Mouse (Mus musculus): ENCODE measurements at regions not wholly inside any gene's neighbourhood (a gene's known extent, or its start where the extent isn't known, plus 50 kb on each side); places are given as distances from the start of the nearest gene placed in this dataset.

DNA sequence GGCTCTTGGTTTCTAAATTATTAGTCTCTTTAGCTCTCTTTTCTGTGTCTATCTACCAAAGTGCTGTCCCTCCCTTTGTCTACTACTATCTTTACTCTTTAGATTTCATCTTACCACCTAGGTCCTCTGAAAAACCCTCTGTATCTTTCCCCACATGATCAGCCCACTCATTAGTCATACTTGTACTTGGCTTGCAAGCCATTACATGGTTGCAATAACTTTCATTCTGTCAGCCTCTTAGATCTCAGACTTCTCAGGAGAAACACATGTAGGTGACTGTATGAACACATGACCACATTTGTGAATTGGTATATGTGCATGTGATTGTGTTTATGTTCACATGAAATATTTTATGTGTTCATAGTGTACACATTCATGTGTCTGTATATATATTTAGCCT, 83.3 kb upstream of the Agbl1 start:
- DNase-seq (ENCODE audit: low spot score in 2 of 2) = no peak

DNA sequence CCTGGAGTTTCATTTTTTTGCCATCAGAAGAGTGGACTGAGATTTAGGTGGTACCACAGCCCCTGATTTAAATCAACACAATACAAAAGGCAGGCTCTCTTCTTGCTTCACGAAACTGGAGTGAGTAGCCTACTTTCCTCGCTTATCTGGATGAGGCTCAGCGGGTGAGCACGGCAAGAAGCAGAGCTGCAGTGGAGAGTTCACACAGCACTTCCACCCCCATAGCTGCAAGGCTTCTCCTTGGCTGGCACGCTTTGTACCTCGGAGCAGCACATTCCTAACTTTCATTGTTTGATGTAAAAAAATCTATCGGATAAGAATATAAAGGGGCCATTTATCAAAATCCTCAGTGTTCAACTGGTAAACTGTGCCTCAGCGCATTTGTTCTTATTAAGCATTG, 72.8 kb upstream of the Agbl1 start:
- no peak for DNase-seq (ENCODE audit: low spot score in 2 of 2)

DNA sequence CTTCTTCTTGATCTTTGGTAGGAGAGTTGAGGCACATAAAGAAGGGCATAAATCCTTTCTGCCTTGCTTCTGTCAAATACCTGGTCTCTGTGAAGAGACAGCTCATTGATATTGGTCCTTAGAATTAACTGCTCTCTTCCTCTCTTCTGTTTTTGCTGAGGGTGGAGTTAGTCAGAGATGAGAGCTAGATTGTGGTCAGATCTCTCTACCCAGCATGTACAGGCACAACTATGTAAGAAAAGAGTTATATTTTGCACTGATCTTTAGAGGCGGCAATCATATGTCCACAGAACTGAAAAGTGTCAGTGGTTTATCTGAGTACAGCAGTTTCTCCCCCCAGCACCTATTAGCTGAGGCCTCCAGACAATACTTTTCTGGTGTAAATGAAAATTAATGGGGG, 65.5 kb upstream of the Agbl1 start:
- no peak for DNase-seq (ENCODE audit: low spot score in 2 of 2)

DNA sequence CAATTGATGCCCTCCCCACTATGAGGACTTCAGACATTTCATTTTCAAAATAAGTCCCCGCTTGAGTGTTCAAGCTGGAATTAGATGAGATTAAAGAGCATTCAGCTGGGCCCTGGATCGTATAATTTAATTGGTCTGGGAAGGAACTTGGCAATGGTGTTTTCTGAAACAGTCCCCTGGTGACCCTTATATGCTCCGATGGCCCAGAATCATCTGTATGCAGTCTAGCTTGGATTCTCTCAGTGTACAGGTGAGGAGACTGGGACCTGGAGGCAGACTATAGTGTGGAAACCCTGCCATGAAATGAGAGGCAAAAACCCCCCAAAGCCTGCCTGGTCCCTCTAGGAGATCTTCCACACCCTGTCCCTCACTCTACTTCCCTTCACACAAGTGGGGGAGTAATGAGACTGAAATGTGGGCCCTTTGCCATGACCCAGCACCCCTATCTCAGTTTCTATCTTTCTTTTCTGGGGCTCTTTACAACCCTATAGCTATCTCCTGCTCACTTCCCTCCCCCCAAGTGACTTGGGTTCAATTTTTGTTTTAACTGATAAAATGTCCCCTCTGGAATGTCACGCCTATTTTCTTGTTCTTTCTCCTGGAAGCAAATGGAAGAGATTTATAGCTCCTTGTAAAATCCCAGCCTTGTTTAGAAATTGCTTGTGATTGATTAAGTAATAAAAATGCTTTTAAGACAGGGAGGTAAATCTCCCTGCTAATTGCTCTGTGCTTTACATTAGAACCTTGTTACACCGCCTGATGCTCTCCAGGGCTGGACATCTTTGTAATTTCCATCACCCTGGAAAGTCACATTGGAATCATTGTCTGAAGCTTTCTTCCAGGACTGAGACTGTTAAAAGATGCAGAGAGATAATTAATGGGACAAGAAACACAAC, 64.7 kb upstream of the Agbl1 start:
- no peak for DNase-seq (ENCODE audit: low spot score in 2 of 2)

DNA sequence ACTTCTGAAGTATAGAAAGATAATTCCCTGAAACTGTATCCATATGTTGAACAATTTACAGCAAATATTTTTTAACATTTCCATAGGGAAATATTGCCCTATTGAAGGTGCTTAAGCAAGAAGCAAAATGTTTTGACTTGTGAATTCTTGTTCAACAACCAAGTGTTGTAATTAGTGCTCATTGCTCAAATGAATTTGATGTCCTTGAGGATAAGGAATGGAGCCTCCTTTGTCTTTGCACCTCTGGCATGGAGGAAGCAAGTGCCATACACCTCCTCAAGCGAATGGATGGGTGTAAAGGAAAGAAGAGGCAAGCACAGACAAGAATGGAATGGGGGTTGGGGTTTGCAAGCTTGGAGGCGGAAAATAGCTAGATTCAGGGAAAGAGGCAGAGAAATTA, 59.2 kb upstream of the Agbl1 start:
- no peak for DNase-seq (ENCODE audit: low spot score in 2 of 2)

DNA sequence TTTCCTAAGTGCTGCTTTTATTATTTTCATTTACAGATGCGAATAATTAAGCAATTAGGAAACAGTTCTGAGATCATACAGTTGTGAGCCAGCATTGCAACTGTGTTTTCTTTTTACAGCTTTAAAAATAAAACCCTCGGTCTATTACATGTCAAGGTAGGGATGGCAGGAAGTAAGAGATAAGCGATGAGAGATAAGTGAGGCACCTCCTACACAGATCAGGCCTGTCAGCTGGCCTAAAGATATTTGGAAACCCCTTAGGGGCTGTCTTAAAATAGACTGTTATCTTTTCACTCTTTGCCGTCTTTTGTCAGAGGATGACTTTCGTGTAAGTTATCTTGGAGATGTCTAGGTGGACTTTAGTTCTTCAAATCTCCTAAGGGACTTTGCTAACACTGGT, 53.5 kb upstream of the Agbl1 start:
- no peak for DNase-seq (ENCODE audit: low spot score in 2 of 2)

DNA sequence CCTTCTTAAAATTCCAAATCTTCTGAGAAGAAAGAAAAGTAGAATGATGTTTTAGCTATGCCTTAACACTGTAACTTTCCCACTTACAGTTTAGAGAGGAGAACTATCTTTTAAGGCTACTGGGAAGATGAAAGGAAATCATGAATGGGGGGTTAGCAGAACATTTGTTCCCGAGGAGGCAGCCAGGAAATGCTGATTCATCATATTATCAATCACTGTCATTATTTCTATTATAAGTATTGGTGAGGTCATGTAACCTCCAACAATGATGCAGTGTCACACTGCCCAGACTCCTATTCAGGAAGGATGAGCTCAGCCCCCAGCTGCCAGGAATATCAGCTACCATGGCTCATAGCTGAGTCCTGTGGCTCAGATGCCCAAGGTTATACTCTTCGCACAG, 52.3 kb upstream of the Agbl1 start:
- no peak for DNase-seq (ENCODE audit: low spot score in 2 of 2)
